Mouse (Mus musculus): ENCODE results near the gene Zfp784. TPM values are rescaled to one million over a fixed set of nuclear protein-coding genes. Genes with fewer than 3 reads are reported as not detected.
A peak's percentile ranks its signal among the peaks of the same experiment; 100 is the strongest.
"Not testable (repeated sequence)": the region's sequence is repeated elsewhere in the genome, so short reads cannot be mapped to it uniquely, and the experiment has no call there.

The Zfp784 gene
- total RNA-seq (2021), result 1 to 10 TPM; 2.8 to 3.9 TPM
- long read RNA-seq, experiment 1, transcript Zfp784-201 (2 exons, 2,153 nt), result major isoform, 7 of 8 reads
- long read RNA-seq, experiment 1, partial matches to known transcripts, result 0 of 8 reads
- long read RNA-seq, experiment 1, other reads (novel, unspliced or antisense), result 1 of 8 reads
- long read RNA-seq, experiment 2, partial matches to known transcripts, result 0 of 3 reads
- long read RNA-seq, experiment 2, other reads (novel, unspliced or antisense), result 0 of 3 reads

DNA sequence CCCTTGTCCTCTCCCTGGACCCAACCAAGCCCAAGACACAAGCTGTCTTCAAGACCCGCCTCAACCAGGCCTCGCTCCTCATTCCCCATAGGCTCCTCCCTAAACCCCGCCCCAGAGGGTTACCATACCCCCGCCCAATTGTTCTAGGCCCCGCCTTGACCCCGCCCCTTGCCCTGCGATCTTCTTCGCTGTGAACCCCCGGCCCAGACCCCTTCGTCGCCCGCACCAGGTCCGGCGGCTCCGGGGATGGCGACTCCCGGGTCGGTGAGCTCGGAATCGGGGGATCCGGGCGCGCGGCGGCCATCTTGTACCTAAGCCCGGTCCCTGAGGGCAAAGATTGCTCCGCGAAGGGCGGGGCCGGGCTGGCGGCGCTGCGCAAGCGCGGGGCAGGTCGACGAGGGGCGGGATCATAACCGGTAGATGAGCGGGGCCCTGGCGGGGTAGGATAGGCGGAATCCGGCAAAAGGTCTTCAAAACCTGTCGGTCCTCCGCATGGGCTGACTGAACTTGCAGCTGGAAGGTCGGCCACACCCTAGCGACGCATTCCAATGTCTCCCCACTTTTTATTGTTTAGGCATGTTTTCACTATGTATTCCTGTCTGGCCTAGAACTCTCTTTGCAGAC is at the start of gene Zfp784:
Zfp784 (minus strand) TSS at position 338 of the 624 bp plus-strand sequence.
- Histone ChIP-seq H3K27ac (peak within 1 kb of the TSS; percentile 99), H3K4me3 (peak within 1 kb of the TSS; percentile 89)
- no peak for TF ChIP-seq CTCF (IDR thresholded peaks at IDR 0.05)
- DNase-seq, result peak; percentile 96
- intact Hi-C loops (cut with DNase I), result no loop called here

DNA sequence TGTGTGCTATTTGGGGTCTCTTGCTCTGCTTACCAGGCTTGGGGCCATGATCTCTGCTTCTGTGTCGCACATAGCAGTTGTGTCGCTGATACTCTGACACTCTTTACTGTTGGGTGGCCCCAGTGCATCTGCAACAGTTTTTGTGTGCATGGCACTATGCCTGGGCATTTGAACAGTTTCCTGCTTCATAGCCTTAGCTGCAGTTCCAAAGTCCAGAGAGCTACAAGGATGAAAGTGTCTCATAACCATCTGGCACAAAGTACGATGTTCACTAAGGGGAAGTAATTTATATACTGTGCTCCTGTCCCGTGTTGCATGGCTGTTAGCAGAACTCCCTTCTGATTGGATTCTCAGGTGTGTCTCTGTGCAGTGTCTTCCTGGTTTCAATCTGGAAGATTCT is 49.6 kb upstream of the Zfp784 start:
- Histone ChIP-seq H3K4me3 (no peak overlapping the region), H3K27ac (no peak overlapping the region)
- intact Hi-C loops (cut with DNase I), result no loop called here
- DNase-seq, result no peak
- no peak for TF ChIP-seq CTCF (IDR thresholded peaks at IDR 0.05)

GRCm38 (mm10) chr7:5086921-5087440 is 48.7 kb upstream of the Zfp784 start:
- intact Hi-C loops (cut with DNase I), result no loop called here
- no peak for TF ChIP-seq CTCF (IDR thresholded peaks at IDR 0.05)

GRCm38 (mm10) chr7:5085512-5085911 is 47.3 kb upstream of the Zfp784 start:
- no peak for DNase-seq
- no peak overlapping the region for H3K4me3 ChIP-seq
- intact Hi-C loops (cut with DNase I), result no loop called here
- no peak overlapping the region for H3K27ac ChIP-seq
- TF ChIP-seq CTCF (IDR thresholded peaks at IDR 0.05), result no peak

More at GRCm38 (mm10) chr7:5086921-5087440, 48.7 kb upstream of the Zfp784 start:
- Histone ChIP-seq H3K27ac (no peak overlapping the region), H3K4me3 (no peak overlapping the region)
- no peak for DNase-seq

DNA sequence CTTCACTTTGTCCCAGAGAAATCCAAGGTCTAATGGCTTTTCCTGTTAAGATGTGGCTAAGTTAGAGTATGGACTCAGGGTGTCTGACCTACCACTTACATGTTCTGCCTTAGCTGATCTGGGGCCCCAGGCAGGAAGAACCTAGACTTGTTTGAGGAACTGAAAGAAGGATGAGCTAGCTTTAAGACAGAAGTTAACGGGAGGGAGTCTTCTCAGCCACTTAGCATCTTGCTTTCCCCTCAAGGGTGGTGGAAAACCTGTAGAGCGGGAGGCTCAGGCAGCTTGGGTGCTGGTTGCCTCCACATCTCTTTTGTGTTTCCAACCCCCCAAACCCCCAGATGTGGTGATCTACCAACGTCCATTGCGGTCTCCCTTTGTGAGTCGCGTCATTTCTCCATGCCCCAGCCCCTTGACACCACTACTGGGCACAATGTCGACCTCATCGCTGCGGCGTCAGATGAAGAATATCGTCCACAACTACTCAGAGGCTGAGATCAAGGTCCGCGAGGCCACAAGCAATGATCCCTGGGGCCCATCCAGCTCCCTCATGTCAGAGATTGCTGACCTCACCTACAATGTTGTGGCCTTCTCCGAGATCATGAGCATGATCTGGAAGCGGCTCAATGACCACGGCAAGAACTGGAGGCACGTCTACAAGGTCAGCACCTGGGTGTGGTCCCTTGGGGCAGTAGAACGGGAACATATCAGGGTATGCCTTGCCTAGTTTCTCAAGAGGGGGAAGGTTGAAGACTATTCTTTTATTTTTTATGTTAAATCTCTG is 45.3 kb upstream of the Zfp784 start:
- Histone ChIP-seq H3K4me3 (no peak overlapping the region), H3K27ac (peak overlapping the region; percentile 35; the same call in 1 of the 2 replicates)
- no peak for DNase-seq
- TF ChIP-seq CTCF (IDR thresholded peaks at IDR 0.05), result no peak
- intact Hi-C loops (cut with DNase I), result no loop called here

- Histone ChIP-seq H3K4me3 (peak overlapping the region; percentile 13), H3K27ac (no peak overlapping the region; the same call in 1 of the 2 replicates)
- DNase-seq, result no peak
- no peak for TF ChIP-seq CTCF (IDR thresholded peaks at IDR 0.05)
- intact Hi-C loops (cut with DNase I), result loop anchor here (2.0 kb wide), 1 partner anchor 43 kb away; the partner anchor contains the start of gene Rasl2-9
Measured at GRCm38 (mm10) chr7:5081939-5082338, 43.7 kb upstream of the Zfp784 start.

GRCm38 (mm10) chr7:5081241-5081640 is 43.0 kb upstream of the Zfp784 start:
- no peak for DNase-seq
- no peak for TF ChIP-seq CTCF (IDR thresholded peaks at IDR 0.05)
- intact Hi-C loops (cut with DNase I), result loop anchor here (2.0 kb wide), 1 partner anchor 44 kb away; the partner anchor contains the start of gene Rasl2-9

DNA sequence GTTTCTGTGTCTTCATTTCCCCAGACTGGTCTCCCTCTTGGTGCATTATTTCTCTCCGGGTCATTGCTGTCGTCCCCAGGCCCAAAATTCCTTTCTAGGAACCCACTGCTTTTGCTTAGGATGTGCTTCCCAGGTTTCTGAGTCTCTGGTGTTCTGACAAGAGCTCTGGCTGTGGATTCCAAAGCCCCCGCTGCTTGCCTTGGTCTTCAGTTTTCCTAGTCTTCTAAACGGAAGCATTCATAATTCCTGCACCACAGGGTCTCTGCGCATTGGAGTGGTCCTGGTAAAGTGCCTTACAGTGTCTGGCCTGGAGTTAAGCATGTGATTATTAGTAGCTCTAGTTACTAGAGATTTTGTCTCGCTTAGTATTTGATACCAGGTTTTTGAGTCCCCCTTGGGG is 42.6 kb upstream of the Zfp784 start:
- peak overlapping the region; percentile 97 for H3K27ac ChIP-seq
- DNase-seq, result no peak
- intact Hi-C loops (cut with DNase I), result loop anchor here (1.0 to 2.0 kb wide), 2 partner anchors 19 to 44 kb away; partner anchors contain the start of genes Rasl2-9 and U2af2
- peak overlapping the region; percentile 100 for H3K4me3 ChIP-seq
- no peak for TF ChIP-seq CTCF (IDR thresholded peaks at IDR 0.05)

More at GRCm38 (mm10) chr7:5081241-5081640, 43.0 kb upstream of the Zfp784 start:
- peak overlapping the region; percentile 100 for H3K4me3 ChIP-seq
- H3K27ac ChIP-seq, result peak overlapping the region; percentile 97

- H3K27ac ChIP-seq, result peak within 1 kb of the TSS; percentile 97
- peak; percentile 99 for DNase-seq
- H3K4me3 ChIP-seq, result peak within 1 kb of the TSS; percentile 100
- intact Hi-C loops (cut with DNase I), result loop anchor here (1.0 to 2.0 kb wide), 2 partner anchors 18 to 45 kb away; partner anchors contain the start of genes Rasl2-9 and U2af2
- no peak for TF ChIP-seq CTCF (IDR thresholded peaks at IDR 0.05)
Measured at GRCm38 (mm10) chr7:5080010-5080751, 41.9 kb upstream of the Zfp784 start, which contains the start of gene Epn1. Epn1 (plus strand) TSS chr7:5080235.

GRCm38 (mm10) chr7:5079365-5080009 is 41.2 kb upstream of the Zfp784 start:
- H3K27ac ChIP-seq, result peak overlapping the region; percentile 97
- H3K4me3 ChIP-seq, result peak overlapping the region; percentile 100
- intact Hi-C loops (cut with DNase I), result loop anchor here (1.0 to 2.0 kb wide), 2 partner anchors 17 to 45 kb away; partner anchors contain the start of genes Rasl2-9 and U2af2
- DNase-seq, result not testable (repeated sequence)

DNA sequence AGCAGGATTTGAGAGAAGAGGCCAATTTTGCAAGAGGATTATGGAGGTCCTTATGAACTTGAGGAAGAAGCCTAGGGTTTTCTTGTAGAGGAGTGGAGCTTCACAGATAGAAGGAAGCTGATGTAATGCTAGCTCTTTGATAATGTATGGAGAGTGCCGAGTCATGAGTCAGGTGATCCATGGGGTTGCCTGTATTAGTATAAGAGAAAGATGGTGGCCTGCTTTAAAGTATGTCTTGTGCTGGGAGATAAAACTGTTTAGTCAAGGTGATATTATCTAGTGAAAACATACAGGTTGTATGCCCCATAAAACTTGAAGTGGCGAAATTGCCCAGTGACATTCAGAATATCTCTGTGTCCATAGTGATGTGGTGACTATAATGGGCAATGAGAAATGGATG is 38.7 kb upstream of the Zfp784 start:
- no peak overlapping the region for H3K27ac ChIP-seq
- intact Hi-C loops (cut with DNase I), result no loop called here
- no peak overlapping the region for H3K4me3 ChIP-seq
- DNase-seq, result no peak
- no peak for TF ChIP-seq CTCF (IDR thresholded peaks at IDR 0.05)
